Mouse (Mus musculus): Measurements from ENCODE around the gene Fam102a. TPM values are rescaled to one million over a fixed set of nuclear protein-coding genes. Genes with fewer than 3 reads are reported as not detected.

Gene Fam102a
- total and polyA plus RNA-seq, 2 experiments from 2014 or later, result 7.2 to 17.6 TPM

DNA sequence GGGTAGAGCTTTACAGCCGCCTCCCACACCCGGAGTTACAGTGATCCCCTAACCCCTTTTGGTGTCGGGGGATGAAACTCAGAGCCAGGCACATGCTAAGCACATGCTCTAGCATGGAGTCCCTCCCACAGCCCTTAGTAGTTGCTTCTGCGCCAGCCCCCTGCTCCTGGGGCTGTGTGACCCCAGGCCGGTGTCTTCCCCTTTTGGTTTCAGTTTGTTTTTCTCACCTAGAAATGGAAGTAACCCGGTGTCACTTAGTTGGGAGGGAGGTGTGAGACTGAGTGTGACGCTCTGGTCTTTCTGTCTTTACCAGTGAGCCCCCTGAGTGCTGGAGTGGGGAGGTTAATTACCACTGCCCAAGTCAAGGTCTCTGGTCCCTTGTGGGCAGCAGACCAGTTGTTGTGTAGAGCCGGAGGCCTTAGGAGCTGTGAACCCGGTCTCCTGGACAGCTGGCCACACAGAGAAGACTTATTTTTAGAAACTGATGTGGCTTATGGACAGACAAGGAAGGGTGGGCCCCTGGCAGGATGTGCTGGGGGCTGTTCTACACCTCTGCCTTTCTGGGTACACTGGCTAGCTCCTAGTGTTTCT is 52.7 kb downstream of the Fam102a start:
- no peak overlapping the region for H3K27ac ChIP-seq (ENCODE audit: low read depth, low read length)
- no peak for TF ChIP-seq CTCF (IDR thresholded peaks at IDR 0.05; ENCODE audit: low read depth)

DNA sequence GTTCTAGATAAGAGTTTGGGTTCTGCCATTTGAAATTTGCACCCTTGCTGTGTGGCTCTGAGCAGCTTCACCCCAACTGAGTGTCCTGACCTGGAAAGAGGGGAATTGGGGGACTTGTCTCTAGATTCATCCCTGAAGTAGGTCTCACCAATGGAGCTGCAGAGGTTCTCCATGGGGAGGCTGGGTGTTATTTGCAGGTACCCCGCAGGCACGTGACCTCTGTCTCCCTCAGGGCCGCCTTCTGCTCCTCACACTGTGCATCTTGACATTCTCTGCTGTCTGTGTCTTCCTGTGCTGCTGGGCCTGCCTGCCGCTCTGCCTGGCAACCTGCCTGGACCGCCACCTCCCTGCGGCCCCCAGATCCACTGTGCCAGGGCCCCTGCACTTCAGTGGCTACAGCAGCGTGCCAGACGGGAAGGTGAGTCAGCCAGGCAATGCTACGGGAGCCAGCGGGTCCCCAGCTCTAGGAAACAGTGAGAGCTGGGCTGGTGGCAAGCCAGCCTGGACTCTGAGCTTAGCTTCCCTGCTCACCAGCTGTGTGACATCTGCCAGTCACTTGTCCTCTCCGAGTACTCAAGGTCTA is 54.2 kb downstream of the Fam102a start:
- TF ChIP-seq CTCF (IDR thresholded peaks at IDR 0.05; ENCODE audit: low read depth), result no peak
- Histone ChIP-seq H3K9ac (peak overlapping the region; percentile 6; the same call in 1 of the 2 replicates), H3K4me2 (ENCODE audit: low read depth) (no peak overlapping the region), H3K4me3 (ENCODE audit: low read depth, low read length) (no peak overlapping the region), H3K27me3 (ENCODE audit: insufficient read depth, low read length) (no peaks in the 10 kb centered on the region), H3K27ac (ENCODE audit: low read depth, low read length) (no peak overlapping the region), H3K36me3 (ENCODE audit: insufficient read depth) (0 out of 2 replicates have a peak, but pooled peaks cover 6% of the 10 kb centered on the region), H3K4me1 (ENCODE audit: insufficient read depth) (peaks cover 9% of the 10 kb centered on the region), H3K9me3 (ENCODE audit: low read length) (no peaks in the 10 kb centered on the region)
- DNase-seq (no peak), ATAC-seq (no peak)
- 61% methylated on average over 11 of the region's 11 CpGs for WGBS

More for the DNA sequence above, 52.7 kb downstream of the Fam102a start:
- H3K9ac ChIP-seq, result peak overlapping the region; percentile 72
- no peaks in the 10 kb centered on the region for H3K27me3 ChIP-seq (ENCODE audit: insufficient read depth, low read length)
- WGBS, result 52% methylated on average over 9 of the region's 9 CpGs
- no peaks in the 10 kb centered on the region for H3K9me3 ChIP-seq (ENCODE audit: low read length)
- peak overlapping the region; percentile 62 for H3K4me3 ChIP-seq (ENCODE audit: low read depth, low read length)
- DNase-seq (no peak), ATAC-seq (no peak)
- no peaks in the 10 kb centered on the region for H3K36me3 ChIP-seq (ENCODE audit: insufficient read depth)
- peaks cover 10% of the 10 kb centered on the region for H3K4me1 ChIP-seq (ENCODE audit: insufficient read depth)
- peak overlapping the region; percentile 65 for H3K4me2 ChIP-seq (ENCODE audit: low read depth)

DNA sequence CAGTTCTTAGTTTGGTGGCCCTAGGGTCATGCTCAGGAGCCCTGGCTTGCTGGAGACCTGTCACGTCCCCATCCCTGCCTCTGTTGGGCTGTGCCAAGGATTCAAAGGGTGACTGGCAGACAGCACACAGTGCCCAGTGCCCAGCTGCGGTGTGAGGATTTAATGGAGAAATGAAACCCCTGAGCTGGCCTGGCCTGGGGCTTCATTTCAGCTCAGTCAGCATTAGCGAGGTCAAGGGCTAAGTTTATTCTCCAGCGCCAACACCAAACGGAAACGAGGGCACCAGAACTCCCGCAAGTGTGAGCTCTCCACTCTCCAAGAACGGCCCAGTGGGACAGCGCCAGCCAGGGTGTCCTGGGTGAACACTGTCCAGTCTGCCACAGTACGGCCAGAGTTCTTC is 55.1 kb downstream of the Fam102a start:
- 79% methylated on average over 10 of the region's 10 CpGs for WGBS
- no peak for TF ChIP-seq CTCF (IDR thresholded peaks at IDR 0.05; ENCODE audit: low read depth)
- Histone ChIP-seq H3K27ac (ENCODE audit: low read depth, low read length) (no peak overlapping the region), H3K9ac (no peak overlapping the region), H3K4me1 (ENCODE audit: insufficient read depth) (peaks cover 9% of the 10 kb centered on the region), H3K4me3 (ENCODE audit: low read depth, low read length) (no peak overlapping the region), H3K9me3 (ENCODE audit: low read length) (no peaks in the 10 kb centered on the region), H3K4me2 (ENCODE audit: low read depth) (no peak overlapping the region), H3K27me3 (ENCODE audit: insufficient read depth, low read length) (no peaks in the 10 kb centered on the region), H3K36me3 (ENCODE audit: insufficient read depth) (peaks cover 11% of the 10 kb centered on the region; the same call in 1 of the 2 replicates)
- DNase-seq (no peak), ATAC-seq (no peak)

DNA sequence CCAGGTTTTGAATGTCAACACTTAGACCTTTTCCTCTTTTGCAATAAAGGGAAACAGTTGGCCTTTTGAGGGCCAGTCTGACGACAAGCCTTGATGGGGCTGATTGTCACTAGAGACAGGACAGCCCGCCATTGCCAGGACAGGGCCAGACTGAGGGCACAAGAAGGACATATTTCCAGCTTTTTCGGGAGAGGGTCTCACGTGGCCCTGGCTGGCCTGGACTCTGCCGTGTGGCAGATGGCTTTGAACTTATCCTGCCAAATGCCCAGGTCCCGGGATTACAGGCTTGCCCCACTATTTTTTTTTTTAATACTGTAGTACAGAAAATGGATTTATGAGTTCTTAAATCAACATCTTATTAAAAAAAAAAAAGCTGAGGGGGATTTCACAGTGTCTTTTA is 56.1 kb downstream of the Fam102a start:
- H3K4me2 ChIP-seq (ENCODE audit: low read depth), result no peak overlapping the region
- DNase-seq (no peak), ATAC-seq (no peak)
- no peak overlapping the region for H3K27ac ChIP-seq (ENCODE audit: low read depth, low read length)
- no peak overlapping the region for H3K9ac ChIP-seq
- H3K27me3 ChIP-seq (ENCODE audit: insufficient read depth, low read length), result no peaks in the 10 kb centered on the region
- TF ChIP-seq CTCF (IDR thresholded peaks at IDR 0.05; ENCODE audit: low read depth), result no peak
- no peaks in the 10 kb centered on the region for H3K9me3 ChIP-seq (ENCODE audit: low read length)
- H3K36me3 ChIP-seq (ENCODE audit: insufficient read depth), result peaks cover 15% of the 10 kb centered on the region; the same call in 1 of the 2 replicates
- 68% methylated on average over 6 of the region's 6 CpGs for WGBS
- H3K4me1 ChIP-seq (ENCODE audit: insufficient read depth), result peaks cover 9% of the 10 kb centered on the region
- no peak overlapping the region for H3K4me3 ChIP-seq (ENCODE audit: low read depth, low read length)

DNA sequence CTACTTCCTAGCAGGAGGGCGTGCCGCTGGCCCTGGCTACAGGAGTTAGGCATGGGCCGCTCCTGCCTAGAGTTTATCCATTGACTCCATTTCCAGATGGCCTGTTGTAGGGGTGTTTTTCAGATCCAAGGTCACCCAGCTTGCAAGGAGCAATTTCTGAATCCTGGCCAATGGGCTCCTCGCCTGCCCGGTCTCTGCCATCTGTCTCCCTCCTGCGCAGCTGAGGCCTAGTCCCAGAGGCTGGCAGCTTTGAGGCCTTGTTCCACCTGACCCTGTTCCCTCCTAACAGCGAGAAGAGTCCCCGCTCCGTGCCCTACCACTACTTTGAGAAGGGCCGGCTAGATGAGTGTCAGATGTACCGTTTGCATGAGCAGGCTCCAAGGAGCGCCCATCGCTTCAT is 61.6 kb downstream of the Fam102a start:
- TF ChIP-seq CTCF (IDR thresholded peaks at IDR 0.05; ENCODE audit: low read depth), result no peak
- no peak overlapping the region for H3K27ac ChIP-seq (ENCODE audit: low read depth, low read length)
- H3K36me3 ChIP-seq (ENCODE audit: insufficient read depth), result peaks cover 20% of the 10 kb centered on the region
- no peak overlapping the region for H3K4me3 ChIP-seq (ENCODE audit: low read depth, low read length)
- H3K9me3 ChIP-seq (ENCODE audit: low read length), result no peaks in the 10 kb centered on the region
- WGBS, result 67% methylated on average over 13 of the region's 13 CpGs
- DNase-seq (no peak), ATAC-seq (no peak)
- H3K4me2 ChIP-seq (ENCODE audit: low read depth), result no peak overlapping the region
- H3K4me1 ChIP-seq (ENCODE audit: insufficient read depth), result no peaks in the 10 kb centered on the region
- H3K27me3 ChIP-seq (ENCODE audit: insufficient read depth, low read length), result no peaks in the 10 kb centered on the region
- no peak overlapping the region for H3K9ac ChIP-seq

DNA sequence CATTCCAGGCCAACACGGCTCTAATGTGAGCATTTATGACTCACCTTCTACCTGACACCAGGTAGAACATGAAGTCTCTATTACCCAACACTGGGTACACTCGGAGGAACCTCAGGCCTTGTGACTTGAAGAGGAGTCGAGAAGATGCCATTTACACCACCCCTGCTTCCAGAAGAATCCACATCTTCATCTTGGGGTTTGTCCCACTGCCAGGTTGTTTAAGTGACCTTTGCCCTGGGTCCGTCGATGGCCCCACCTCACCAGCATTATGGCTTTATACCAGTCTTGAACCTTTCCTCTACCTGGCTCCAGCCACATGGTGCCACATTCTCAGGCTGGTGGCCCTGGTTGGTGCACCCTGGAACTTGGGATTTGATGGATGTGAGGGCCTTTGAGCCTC is 62.1 kb downstream of the Fam102a start:
- Histone ChIP-seq H3K36me3 (ENCODE audit: insufficient read depth) (peaks cover 20% of the 10 kb centered on the region), H3K27ac (ENCODE audit: low read depth, low read length) (no peak overlapping the region), H3K4me2 (ENCODE audit: low read depth) (no peak overlapping the region), H3K9ac (no peak overlapping the region), H3K27me3 (ENCODE audit: insufficient read depth, low read length) (no peaks in the 10 kb centered on the region), H3K4me1 (ENCODE audit: insufficient read depth) (no peaks in the 10 kb centered on the region), H3K4me3 (ENCODE audit: low read depth, low read length) (no peak overlapping the region), H3K9me3 (ENCODE audit: low read length) (no peaks in the 10 kb centered on the region)
- WGBS, result 94% methylated on average over 5 of the region's 5 CpGs
- DNase-seq (no peak), ATAC-seq (no peak)
- no peak for TF ChIP-seq CTCF (IDR thresholded peaks at IDR 0.05; ENCODE audit: low read depth)

DNA sequence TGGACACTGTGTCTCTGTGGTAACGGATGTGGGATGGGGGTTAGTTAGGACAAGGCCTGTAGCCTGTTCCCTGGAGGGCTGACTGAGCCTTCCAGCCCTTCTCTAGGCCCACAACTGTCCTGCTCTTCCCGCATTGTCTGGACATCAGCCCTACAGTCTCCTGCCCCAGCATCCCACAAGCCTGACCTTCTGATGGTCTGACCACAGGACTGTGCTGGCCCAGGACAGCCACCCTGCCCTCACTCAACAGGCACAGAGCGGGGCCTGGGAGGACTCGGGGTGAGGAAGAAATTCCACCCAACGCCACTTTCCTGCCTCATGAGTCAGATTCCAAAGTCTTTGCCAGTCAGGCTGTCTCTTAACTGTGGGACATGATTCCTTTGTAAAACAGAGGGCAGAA is 62.6 kb downstream of the Fam102a start:
- Histone ChIP-seq H3K4me2 (ENCODE audit: low read depth) (no peak overlapping the region), H3K27ac (ENCODE audit: low read depth, low read length) (no peak overlapping the region), H3K9me3 (ENCODE audit: low read length) (no peaks in the 10 kb centered on the region), H3K27me3 (ENCODE audit: insufficient read depth, low read length) (no peaks in the 10 kb centered on the region), H3K4me1 (ENCODE audit: insufficient read depth) (peaks cover 4% of the 10 kb centered on the region; the same call in 1 of the 2 replicates), H3K4me3 (ENCODE audit: low read depth, low read length) (no peak overlapping the region), H3K9ac (no peak overlapping the region), H3K36me3 (ENCODE audit: insufficient read depth) (peaks cover 20% of the 10 kb centered on the region)
- 91% methylated on average over 5 of the region's 5 CpGs for WGBS
- no peak for ATAC-seq
- no peak for DNase-seq
- no peak for TF ChIP-seq CTCF (IDR thresholded peaks at IDR 0.05; ENCODE audit: low read depth)
